Mouse (Mus musculus): ENCODE results near the gene Uts2b.

GRCm38 (mm10) chr16:27404107-27404506 is 34.1 kb upstream of the Uts2b start:
- TF ChIP-seq POLR2A (IDR thresholded peaks at IDR 0.05; ENCODE audit: borderline replicate concordance, insufficient read depth, low read length) (no peak), CTCF (IDR thresholded peaks at IDR 0.05; ENCODE audit: borderline replicate concordance, insufficient read depth, low read depth, low read length) (no peak)

Data from cerebellum, adult 2 months (tissue).